Mouse (Mus musculus) forebrain, embryonic 16.5 days (tissue): Measurements from ENCODE around the gene H2-DMb1. TPM values are rescaled to one million over a fixed set of nuclear protein-coding genes. Genes with fewer than 3 reads are reported as not detected.

Source experiments
- ATAC-seq: fragments of 200-750 bp; cut with Nextera tagmentation; 2 replicates; pipeline ENCODE4 v1.8.0; 2017; ENCODE audit warnings: mild to moderate bottlenecking, moderate library complexity
- H3K27ac ChIP-seq: fragments of 300-500 bp; sonication (generic); 2 replicates; pipeline ENCODE4 v1.5.1; 2014; ENCODE audit warnings: low read length, control low read depth
- H3K27me3 ChIP-seq: fragments of 300-500 bp; sonication (generic); replicated peaks from 2 replicates; pipeline ENCODE4 v1.6.1; 2014; ENCODE audit warnings: low read length; ENCODE audit not compliant: control insufficient read depth, insufficient read depth
- H3K36me3 ChIP-seq: fragments of 300-500 bp; sonication (generic); 2 replicates; pipeline ENCODE4 v1.6.1; 2014; ENCODE audit not compliant: control insufficient read depth, insufficient read depth
- H3K4me1 ChIP-seq: fragments of 300-500 bp; sonication (generic); replicated peaks from 2 replicates; pipeline ENCODE4 v1.6.1; 2014; ENCODE audit warnings: low read length; ENCODE audit not compliant: control insufficient read depth, insufficient read depth
- H3K4me2 ChIP-seq: fragments of 300-500 bp; sonication (generic); 2 replicates; pipeline ENCODE4 v1.6.1; 2014; ENCODE audit warnings: mild to moderate bottlenecking, low read length, control low read depth
- H3K4me3 ChIP-seq: fragments of 300-500 bp; sonication (generic); replicated peaks from 2 replicates; pipeline ENCODE4 v1.5.1; 2014; ENCODE audit warnings: mild to moderate bottlenecking, low read length, control low read depth
- H3K9ac ChIP-seq: fragments of 300-500 bp; sonication (generic); replicated peaks from 2 replicates; pipeline ENCODE4 v1.6.1; 2014; ENCODE audit warnings: low read depth, low read length, control low read depth
- H3K9me3 ChIP-seq: fragments of 300-500 bp; sonication (generic); 2 replicates; pipeline ENCODE4 v1.6.1; 2016; ENCODE audit warnings: low read length; ENCODE audit not compliant: control insufficient read depth
- WGBS: fragments of 180-500 bp; shearing (Covaris S2); extraction: QIAGEN DNeasy Blood & Tissue Kit; methylation state at CpG from one replicate; pipeline ENCODE4 v1.1.7; 2014; 5-methylcytosine and 5-hydroxymethylcytosine counted together
- polyA plus RNA-seq: library from polyadenylated mRNA; unstranded; fragments of >200 nt; fragmentation: Nextera tagmentation; extraction: Ambion mirVana; gene quantifications from 2 replicates; pipeline ENCODE4 v1.2.1, GENCODE M21; 2015

H2-DMb1 gene
- polyA plus RNA-seq, 1 experiment from 2014 or later: 0.98 TPM

DNA sequence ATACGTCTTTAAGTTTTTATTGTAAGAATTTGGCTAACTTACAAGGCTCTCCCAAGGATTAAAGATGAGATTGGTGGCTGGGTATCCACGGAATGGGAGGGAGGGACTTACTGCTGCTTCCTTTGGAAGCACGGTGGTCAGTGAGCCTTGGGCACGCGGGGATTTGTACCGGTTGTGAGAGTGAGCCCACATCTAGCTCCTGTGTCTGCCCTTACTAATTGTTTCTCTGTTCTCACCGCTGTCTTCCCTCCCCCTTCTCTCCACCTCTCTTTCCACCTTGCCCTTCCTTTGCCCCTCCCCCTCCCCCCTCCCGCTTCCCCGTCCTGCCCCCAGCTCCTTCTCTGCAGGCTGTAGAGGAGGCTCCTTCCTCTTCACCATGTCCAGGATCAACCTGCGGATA lies 55.5 kb downstream of the H2-DMb1 start:
- Histone ChIP-seq H3K4me2 (no peak overlapping the region), H3K9ac (no peak overlapping the region), H3K9me3 (no peaks in the 10 kb centered on the region), H3K4me1 (peaks cover 11% of the 10 kb centered on the region), H3K4me3 (no peak overlapping the region), H3K36me3 (no peaks in the 10 kb centered on the region), H3K27ac (no peak overlapping the region), H3K27me3 (peaks cover 38% of the 10 kb centered on the region)
- no peak for ATAC-seq
- 26% methylated on average over 10 of the region's 10 CpGs for WGBS

DNA sequence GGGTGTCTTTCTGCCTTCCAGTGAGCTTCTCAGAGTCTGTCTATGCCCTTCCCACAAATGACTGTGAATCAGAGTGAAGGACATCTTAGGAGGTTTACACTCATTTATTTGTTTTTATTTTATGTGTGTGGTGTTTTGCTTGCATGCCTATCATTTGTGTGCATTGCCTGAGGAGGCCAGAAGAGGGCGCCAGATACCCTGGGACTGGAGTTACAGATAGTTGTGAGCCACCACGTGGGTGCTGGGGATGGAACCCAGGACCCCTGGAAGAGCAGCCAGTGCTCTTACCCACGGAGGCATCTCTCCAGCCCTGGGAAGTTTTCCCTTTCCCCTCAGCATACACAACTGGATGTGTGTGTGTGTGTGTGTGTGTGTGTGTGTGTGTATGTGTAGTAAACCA lies 56.8 kb downstream of the H2-DMb1 start:
- WGBS: 42% methylated on average over 3 of the region's 3 CpGs
- Histone ChIP-seq H3K4me3 (no peak overlapping the region), H3K27ac (no peak overlapping the region), H3K4me1 (peaks cover 10% of the 10 kb centered on the region), H3K4me2 (no peak overlapping the region), H3K27me3 (peaks cover 44% of the 10 kb centered on the region), H3K9me3 (no peaks in the 10 kb centered on the region), H3K36me3 (no peaks in the 10 kb centered on the region), H3K9ac (no peak overlapping the region)
- no peak for ATAC-seq

Other genes starting within 250 kb of the H2-DMb1 start
- 0.32 and 0.54 TPM in 2 replicates for gene Platr17, start 247.9 kb upstream of the H2-DMb1 start, polyA plus RNA-seq
- 61.5 and 63.1 TPM in 2 replicates for gene Daxx, start 243.7 kb upstream of the H2-DMb1 start, polyA plus RNA-seq
- 13.7 and 15.4 TPM in 2 replicates for gene Tapbp, start 237.2 kb upstream of the H2-DMb1 start, polyA plus RNA-seq
- 17.1 and 17.2 TPM in 2 replicates for gene Zbtb22, start 237.2 kb upstream of the H2-DMb1 start, polyA plus RNA-seq
- gene Rgl2, start 223.5 kb upstream of the H2-DMb1 start, polyA plus RNA-seq: 40.8 and 52.3 TPM in 2 replicates
- 182 and 196 TPM in 2 replicates for gene Pfdn6, start 212.7 kb upstream of the H2-DMb1 start, polyA plus RNA-seq
- 26.1 and 29.4 TPM in 2 replicates for gene Wdr46, start 212.4 kb upstream of the H2-DMb1 start, polyA plus RNA-seq
- gene B3galt4, start 201.6 kb upstream of the H2-DMb1 start, polyA plus RNA-seq: 10.0 and 13.2 TPM in 2 replicates
- gene Vps52, start 197.3 kb upstream of the H2-DMb1 start, polyA plus RNA-seq: 79.5 and 81.0 TPM in 2 replicates
- gene Rps18, start 197.1 kb upstream of the H2-DMb1 start, polyA plus RNA-seq: 811 and 837 TPM in 2 replicates
- 9.4 and 9.9 TPM in 2 replicates for gene H2-K1, start 152.7 kb upstream of the H2-DMb1 start, polyA plus RNA-seq
- 16.0 and 20.4 TPM in 2 replicates for gene Ring1, start 128.4 kb upstream of the H2-DMb1 start, polyA plus RNA-seq
- gene H2-Ke6, start 125.0 kb upstream of the H2-DMb1 start, polyA plus RNA-seq: 63.9 and 65.4 TPM in 2 replicates
- 148 and 157 TPM in 2 replicates for gene Slc39a7, start 121.4 kb upstream of the H2-DMb1 start, polyA plus RNA-seq
- gene Rxrb, start 121.3 kb upstream of the H2-DMb1 start, polyA plus RNA-seq: 55.6 and 60.2 TPM in 2 replicates
- gene Col11a2, start 113.6 kb upstream of the H2-DMb1 start, polyA plus RNA-seq: 2.3 and 4.0 TPM in 2 replicates
- gene H2-Oa, start 60.7 kb upstream of the H2-DMb1 start, polyA plus RNA-seq: 0.22 and 0.28 TPM in 2 replicates
- gene H2-DMa, start 33.5 kb upstream of the H2-DMb1 start, polyA plus RNA-seq: 12.1 and 15.8 TPM in 2 replicates
- 130 and 132 TPM in 2 replicates for gene Brd2, start 30.4 kb upstream of the H2-DMb1 start, polyA plus RNA-seq
- 0.43 and 0.90 TPM in 2 replicates for gene H2-DMb2, start 9.8 kb upstream of the H2-DMb1 start, polyA plus RNA-seq
- gene Tap1, start 34.5 kb downstream of the H2-DMb1 start, polyA plus RNA-seq: 1.9 and 2.6 TPM in 2 replicates
- 0.43 and 1.5 TPM in 2 replicates for gene Psmb9, start 34.7 kb downstream of the H2-DMb1 start, polyA plus RNA-seq
- 1.5 and 2.5 TPM in 2 replicates for gene Psmb8, start 44.6 kb downstream of the H2-DMb1 start, polyA plus RNA-seq
- 1.6 and 2.6 TPM in 2 replicates for gene Tap2, start 50.5 kb downstream of the H2-DMb1 start, polyA plus RNA-seq
- gene H2-Ob, start 85.8 kb downstream of the H2-DMb1 start, polyA plus RNA-seq: 0.15 and 0.28 TPM in 2 replicates
- 0.53 and 0.95 TPM in 2 replicates for gene H2-Ab1, start 104.6 kb downstream of the H2-DMb1 start, polyA plus RNA-seq
- not detected in 2 replicates for gene H2-Aa, start 134.8 kb downstream of the H2-DMb1 start, polyA plus RNA-seq
- gene H2-Eb1, start 152.8 kb downstream of the H2-DMb1 start, polyA plus RNA-seq: 0.82 and 1.0 TPM in 2 replicates
- not detected in 2 replicates for gene H2-Eb2, start 172.6 kb downstream of the H2-DMb1 start, polyA plus RNA-seq
- gene Btnl2, start 201.8 kb downstream of the H2-DMb1 start, polyA plus RNA-seq: not detected in 2 replicates
- gene Btnl1, start 224.1 kb downstream of the H2-DMb1 start, polyA plus RNA-seq: not detected in 2 replicates
- gene BC051142, start 245.7 kb downstream of the H2-DMb1 start, polyA plus RNA-seq: 2.6 and 4.4 TPM in 2 replicates